Mouse (Mus musculus) lung, postnatal 0 days (tissue): Measurements from ENCODE around the gene Daglb. TPM values are rescaled to one million over a fixed set of nuclear protein-coding genes. Genes with fewer than 3 reads are reported as not detected.
"Not testable (repeated sequence)": the region's sequence is repeated elsewhere in the genome, so short reads cannot be mapped to it uniquely, and the experiment has no call there.

Source experiments
- ATAC-seq: fragments of 200-750 bp; cut with Nextera tagmentation; 2 replicates; pipeline ENCODE4 v1.8.0; 2017; ENCODE audit warnings: moderate library complexity
- DNase-seq: peaks from one replicate; pipeline ENCODE4 v3.0.0-alpha.2; 2016; ENCODE audit warnings: low spot score
- H3K27ac ChIP-seq: fragments of 300-500 bp; sonication (generic); 2 replicates; pipeline ENCODE4 v1.5.1; 2014; ENCODE audit warnings: antibody characterized with exemption, mild to moderate bottlenecking, low read length, mixed read lengths
- H3K27me3 ChIP-seq: fragments of 300-500 bp; sonication (generic); replicated peaks from 2 replicates; pipeline ENCODE4 v1.6.1; 2014; ENCODE audit warnings: low read length, mixed read lengths; ENCODE audit not compliant: insufficient read depth
- H3K36me3 ChIP-seq: fragments of 300-500 bp; sonication (generic); 2 replicates; pipeline ENCODE4 v1.6.1; 2014; ENCODE audit warnings: low read length, mixed read lengths; ENCODE audit not compliant: insufficient read depth
- H3K4me1 ChIP-seq: fragments of 300-500 bp; sonication (generic); 2 replicates; pipeline ENCODE4 v1.6.1; 2014; ENCODE audit warnings: antibody characterized with exemption, low read depth, low read length, mixed read lengths; ENCODE audit not compliant: insufficient read depth
- H3K4me2 ChIP-seq: fragments of 300-500 bp; sonication (generic); replicated peaks from 2 replicates; pipeline ENCODE4 v1.6.1; 2014; ENCODE audit warnings: low read depth, mild to moderate bottlenecking, low read length, moderate library complexity, mixed read lengths
- H3K4me3 ChIP-seq: fragments of 300-500 bp; sonication (generic); 2 replicates; pipeline ENCODE4 v1.5.1; 2014; ENCODE audit warnings: low read depth, low read length
- H3K9ac ChIP-seq: fragments of 300-500 bp; sonication (generic); replicated peaks from 2 replicates; pipeline ENCODE4 v1.6.1; 2014; ENCODE audit warnings: low read depth, mild to moderate bottlenecking
- H3K9me3 ChIP-seq: fragments of 300-500 bp; sonication (generic); 2 replicates; pipeline ENCODE4 v1.6.1; 2016; ENCODE audit warnings: low read length, mixed read lengths
- CTCF ChIP-seq: IDR thresholded peaks from 2 replicates; pipeline ENCODE4 v1.5.1; 2016; ENCODE audit warnings: antibody characterized with exemption, mild to moderate bottlenecking
- EP300 ChIP-seq: IDR thresholded peaks from 2 replicates; pipeline ENCODE4 v1.6.1; 2016; ENCODE audit warnings: antibody characterized with exemption, mild to moderate bottlenecking, control low read depth
- WGBS: fragments of 180-500 bp; shearing (Covaris S2); extraction: QIAGEN DNeasy Blood & Tissue Kit; methylation state at CpG from one replicate; pipeline ENCODE4 v1.1.7; 2014; 5-methylcytosine and 5-hydroxymethylcytosine counted together
- polyA plus RNA-seq: library from polyadenylated mRNA; unstranded; fragments of >200 nt; fragmentation: Nextera tagmentation; extraction: Ambion mirVana; gene quantifications from 2 replicates; pipeline ENCODE4 v1.2.1, GENCODE M21; 2015

Gene Daglb
- polyA plus RNA-seq, 1 experiment from 2014 or later: 6.0 TPM

GRCm38 (mm10) chr5:143547384-143547783 is 83.0 kb downstream of the Daglb start:
- H3K27ac ChIP-seq: no peak overlapping the region
- DNase-seq (peak; percentile 83), ATAC-seq (peak; percentile 12; the same call in 1 of the 2 replicates)
- no peaks in the 10 kb centered on the region for H3K36me3 ChIP-seq
- no peak overlapping the region for H3K9ac ChIP-seq
- H3K9me3 ChIP-seq: no peaks in the 10 kb centered on the region
- H3K4me3 ChIP-seq: no peak overlapping the region
- no peak overlapping the region for H3K4me2 ChIP-seq
- no peaks in the 10 kb centered on the region for H3K27me3 ChIP-seq
- H3K4me1 ChIP-seq: peaks cover 9% of the 10 kb centered on the region; the same call in 1 of the 2 replicates
- TF ChIP-seq CTCF: peak; percentile 99
- no peak for TF ChIP-seq EP300
- WGBS: 4% methylated on average over 11 of the region's 11 CpGs

- no peaks in the 10 kb centered on the region for H3K27me3 ChIP-seq
- ATAC-seq: no peak
- H3K27ac ChIP-seq: 0 out of 2 replicates have a peak overlapping the region, but pooled peaks have one; percentile 6
- peak overlapping the region; percentile 87; the same call in 1 of the 2 replicates for H3K4me2 ChIP-seq
- DNase-seq: no peak
- TF ChIP-seq CTCF (no peak), EP300 (no peak)
- H3K4me1 ChIP-seq: peaks cover 9% of the 10 kb centered on the region; the same call in 1 of the 2 replicates
- 53% methylated on average over 10 of the region's 10 CpGs for WGBS
- H3K4me3 ChIP-seq: no peak overlapping the region
- no peaks in the 10 kb centered on the region for H3K9me3 ChIP-seq
- no peaks in the 10 kb centered on the region for H3K36me3 ChIP-seq
- H3K9ac ChIP-seq: no peak overlapping the region
Observed at GRCm38 (mm10) chr5:143547866-143548265, 83.5 kb downstream of the Daglb start.

- no peaks in the 10 kb centered on the region for H3K27me3 ChIP-seq
- WGBS: under 1% methylated on average over 22 of the region's 37 CpGs
- H3K4me2 ChIP-seq: peak overlapping the region; percentile 87
- ATAC-seq (peak; percentile 96), DNase-seq (peak; percentile 97)
- peak overlapping the region; percentile 56 for H3K9ac ChIP-seq
- H3K4me1 ChIP-seq: peaks cover 9% of the 10 kb centered on the region; the same call in 1 of the 2 replicates
- H3K4me3 ChIP-seq: peak overlapping the region; percentile 53
- 0 out of 2 replicates have a peak overlapping the region, but pooled peaks have one; percentile 6 for H3K27ac ChIP-seq
- H3K9me3 ChIP-seq: no peaks in the 10 kb centered on the region
- no peak for TF ChIP-seq EP300
- TF ChIP-seq CTCF: peak; percentile 90
- H3K36me3 ChIP-seq: no peaks in the 10 kb centered on the region
Observed at GRCm38 (mm10) chr5:143548401-143548846, 84.0 kb downstream of the Daglb start.

GRCm38 (mm10) chr5:143548922-143549321 is 84.5 kb downstream of the Daglb start:
- ATAC-seq: not testable (repeated sequence)

GRCm38 (mm10) chr5:143552911-143553310 is 88.5 kb downstream of the Daglb start:
- no peak for ATAC-seq
- TF ChIP-seq EP300 (no peak), CTCF (no peak)
- Histone ChIP-seq H3K9ac (no peak overlapping the region), H3K9me3 (no peaks in the 10 kb centered on the region), H3K27me3 (no peaks in the 10 kb centered on the region), H3K4me2 (no peak overlapping the region), H3K4me3 (no peak overlapping the region), H3K27ac (no peak overlapping the region), H3K4me1 (peaks cover 9% of the 10 kb centered on the region; the same call in 1 of the 2 replicates), H3K36me3 (no peaks in the 10 kb centered on the region)
- no peak for DNase-seq
- 78% methylated on average over 6 of the region's 6 CpGs for WGBS

More at GRCm38 (mm10) chr5:143548922-143549321, 84.5 kb downstream of the Daglb start:
- H3K27ac ChIP-seq: 0 out of 2 replicates have a peak overlapping the region, but pooled peaks have one; percentile 14
- peak overlapping the region; percentile 56 for H3K9ac ChIP-seq
- not testable (repeated sequence) for H3K27me3 ChIP-seq, H3K4me1 ChIP-seq, H3K9me3 ChIP-seq, H3K36me3 ChIP-seq, DNase-seq
- peak overlapping the region; percentile 53 for H3K4me3 ChIP-seq
- peak overlapping the region; percentile 87 for H3K4me2 ChIP-seq
- WGBS: 4% methylated on average over 15 of the region's 28 CpGs

GRCm38 (mm10) chr5:143555233-143555632 is 90.8 kb downstream of the Daglb start:
- TF ChIP-seq EP300: no peak
- no peak for TF ChIP-seq CTCF
- no peak overlapping the region for H3K9ac ChIP-seq

More at GRCm38 (mm10) chr5:143555233-143555632, 90.8 kb downstream of the Daglb start:
- Histone ChIP-seq H3K4me2 (no peak overlapping the region), H3K4me3 (no peak overlapping the region), H3K27me3 (no peaks in the 10 kb centered on the region), H3K4me1 (no peaks in the 10 kb centered on the region), H3K36me3 (no peaks in the 10 kb centered on the region), H3K27ac (no peak overlapping the region), H3K9me3 (no peaks in the 10 kb centered on the region)
- 82% methylated on average over 6 of the region's 6 CpGs for WGBS
- ATAC-seq (no peak), DNase-seq (no peak)

Other genes with a start within 250 kb of the Daglb start
- not detected in 2 replicates for gene Spdye4a, start 237.7 kb upstream of the Daglb start, polyA plus RNA-seq
- 6.7 and 7.5 TPM in 2 replicates for gene Zfp12, start 229.4 kb upstream of the Daglb start, polyA plus RNA-seq
- gene Zfp316, start 194.6 kb upstream of the Daglb start, polyA plus RNA-seq: 1.4 and 1.6 TPM in 2 replicates
- gene Zfp853, start 171.0 kb upstream of the Daglb start, polyA plus RNA-seq: 0.08 TPM in 1 of 2 replicates, not detected in the other
- gene E130309D02Rik, start 149.2 kb upstream of the Daglb start, polyA plus RNA-seq: 18.2 and 19.5 TPM in 2 replicates
- gene Zdhhc4, start 135.3 kb upstream of the Daglb start, polyA plus RNA-seq: 72.1 and 87.5 TPM in 2 replicates
- gene Grid2ip, start 107.2 kb upstream of the Daglb start, polyA plus RNA-seq: not detected in 2 replicates
- 233 and 242 TPM in 2 replicates for gene Kdelr2, start 60.7 kb upstream of the Daglb start, polyA plus RNA-seq
- 439 and 450 TPM in 2 replicates for gene Rac1, start 63.5 kb downstream of the Daglb start, polyA plus RNA-seq
- 87.3 and 96.6 TPM in 2 replicates for gene Cyth3, start 157.9 kb downstream of the Daglb start, polyA plus RNA-seq